Mouse (Mus musculus) E14TG2a.4 (cell line): ENCODE results near the gene Tfdp2.

Experiments
- CTCF ChIP-seq: conservative IDR thresholded peaks from 2 replicates; pipeline ENCODE4 v1.5.1; 2014; ENCODE audit warnings: low read length
- NANOG ChIP-seq: IDR thresholded peaks from 2 replicates; pipeline ENCODE4 v1.6.1; 2014; ENCODE audit warnings: borderline replicate concordance, low read length, mixed read lengths
- POU5F1 ChIP-seq: IDR thresholded peaks from 2 replicates; pipeline ENCODE4 v1.6.1; 2014; ENCODE audit warnings: low read length, borderline replicate concordance

DNA sequence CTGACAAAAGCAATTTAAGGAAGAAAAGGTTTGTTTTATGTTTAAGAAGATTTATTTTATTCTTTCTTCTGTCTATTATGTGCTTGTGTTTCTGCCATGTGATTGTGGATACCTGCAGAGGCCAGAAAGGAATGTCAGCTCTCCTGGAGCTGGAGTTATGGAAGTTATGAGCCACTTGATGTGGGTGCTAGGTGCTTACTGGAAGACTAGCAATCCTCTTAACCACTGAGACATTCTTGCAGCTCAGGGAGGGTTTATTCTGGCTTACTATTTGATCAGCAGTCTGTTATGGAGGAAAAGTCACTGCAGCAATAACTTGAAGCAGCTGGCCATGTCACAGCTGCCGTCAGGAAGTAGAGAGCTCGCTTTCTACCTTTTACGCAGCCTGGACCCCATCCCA, 7.6 kb downstream of the Tfdp2 start:
- no peak for TF ChIP-seq CTCF
- TF ChIP-seq POU5F1 = no peak
- TF ChIP-seq NANOG = no peak
